Mouse (Mus musculus) ES-E14 (cell line): ENCODE data around the gene Pclaf. TPM values are rescaled to one million over a fixed set of nuclear protein-coding genes. Genes with fewer than 3 reads are reported as not detected.

Experiments
- DNase-seq: peaks from one replicate; pipeline ENCODE4 v3.0.0-alpha.2; 2013; ENCODE audit warnings: low read depth, low spot score
- H3K27ac ChIP-seq: 2 replicates; pipeline ENCODE4 v1.5.1; 2012; ENCODE audit warnings: low read depth, mild to moderate bottlenecking, low read length, moderate library complexity, mixed read lengths; ENCODE audit not compliant: poor library complexity, insufficient read depth, severe bottlenecking
- H3K36me3 ChIP-seq: 2 replicates; pipeline ENCODE4 v1.6.1; 2012; ENCODE audit warnings: mild to moderate bottlenecking, low read length, moderate library complexity, mixed read lengths; ENCODE audit not compliant: control insufficient read depth, poor library complexity, insufficient read depth, severe bottlenecking
- H3K4me1 ChIP-seq, 2 experiments: fragments of 150-350 bp in 1 of 2; sonication (generic) in 1 of 2; 2 replicates each; pipeline ENCODE4 v1.6.1; 2012; ENCODE audit warnings: low read length in 2 of 2, mild to moderate bottlenecking in 1 of 2, mixed read lengths in 1 of 2; ENCODE audit not compliant: control insufficient read depth in 2 of 2, insufficient read depth in 2 of 2, poor library complexity in 1 of 2
- H3K4me3 ChIP-seq, 2 experiments: fragments of 150-350 bp in 1 of 2; sonication (generic) in 1 of 2; 2 replicates each; pipeline ENCODE4 v1.5.1; 2012; ENCODE audit warnings: low read length in 2 of 2, low read depth in 1 of 2, mild to moderate bottlenecking in 1 of 2, mixed read lengths in 1 of 2; ENCODE audit not compliant: insufficient read depth in 1 of 2, poor library complexity in 1 of 2, severe bottlenecking in 1 of 2
- H3K9ac ChIP-seq: 2 replicates; pipeline ENCODE4 v1.6.1; 2012; ENCODE audit warnings: low read depth, mild to moderate bottlenecking, low read length, mixed read lengths; ENCODE audit not compliant: poor library complexity, insufficient read depth, severe bottlenecking
- H3K9me3 ChIP-seq: fragments of 150-350 bp; sonication (generic); 2 replicates; pipeline ENCODE4 v1.6.1; 2012; ENCODE audit warnings: low read depth, mild to moderate bottlenecking, low read length; ENCODE audit not compliant: control insufficient read depth, insufficient read depth
- CHD2 ChIP-seq: IDR thresholded peaks from 2 replicates; pipeline ENCODE4 v1.6.1; 2014; ENCODE audit warnings: mild to moderate bottlenecking, low read depth, low read length, inconsistent platforms
- HCFC1 ChIP-seq: IDR thresholded peaks from 2 replicates; pipeline ENCODE4 v1.6.1; 2012; ENCODE audit warnings: low read length, inconsistent platforms, borderline replicate concordance; ENCODE audit not compliant: insufficient read depth
- MAFK ChIP-seq: IDR thresholded peaks from 2 replicates; pipeline ENCODE4 v1.6.1; 2014; ENCODE audit warnings: mild to moderate bottlenecking, low read depth, low read length, inconsistent platforms; ENCODE audit not compliant: insufficient read depth
- ZC3H11A ChIP-seq: IDR thresholded peaks from 2 replicates; pipeline ENCODE4 v1.6.1; 2012; ENCODE audit warnings: low read depth, mild to moderate bottlenecking, inconsistent platforms, low read length, borderline replicate concordance
- ZNF384 ChIP-seq: IDR thresholded peaks from 2 replicates; pipeline ENCODE4 v1.6.1; 2012; ENCODE audit warnings: low read depth, low read length, inconsistent platforms
- in situ Hi-C, 2 experiments: fragments of 600-800 bp; cut with MboI; formaldehyde crosslinking; loops; one replicate each; pipeline ENCODE4 v1.15.1; 2025; ENCODE audit warnings: low sequenced_read_pairs in 2 of 2, inconsistent platforms in 1 of 2; ENCODE audit not compliant: unreplicated experiment in 2 of 2
- total RNA-seq: library from RNA; depleted of rRNA; stranded (reverse); fragments of 300-350 nt; gene quantifications from 2 replicates; pipeline ENCODE4 v1.2.3, GENCODE M21; 2012; rRNA removed

Pclaf gene
- total RNA-seq, 1 experiment = 36.7 TPM

DNA sequence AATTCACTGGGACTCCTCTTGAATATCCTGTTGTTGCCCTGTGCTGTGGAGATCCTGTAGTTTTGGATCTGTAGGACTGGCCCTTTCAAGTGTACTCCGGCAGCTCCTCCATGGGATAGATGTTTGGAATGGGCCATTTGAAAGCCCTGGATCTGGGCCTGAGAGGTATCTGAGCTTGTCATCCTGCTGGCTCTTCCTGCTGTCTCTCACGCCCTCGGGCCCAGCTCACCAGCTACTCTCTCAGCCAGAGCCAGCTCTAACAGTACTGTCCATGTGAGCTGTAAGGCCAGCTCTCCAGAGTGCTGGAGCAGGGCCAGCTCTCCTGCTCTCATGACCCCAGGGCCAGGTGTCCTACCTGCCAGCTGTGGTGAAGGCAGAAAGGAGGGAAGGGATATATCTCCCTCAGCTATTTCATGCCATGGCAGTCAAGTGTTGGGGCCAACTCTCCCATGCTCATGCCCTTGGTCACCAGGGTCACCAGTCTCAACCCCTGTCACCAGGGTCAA lies 61.1 kb downstream of the Pclaf start:
- Histone ChIP-seq H3K4me3 (no peak overlapping the region), H3K4me1 (no peaks in the 10 kb centered on the region), H3K9ac (no peak overlapping the region), H3K27ac (no peak overlapping the region), H3K36me3 (peaks cover 4% of the 10 kb centered on the region; the same call in 1 of the 2 replicates), H3K9me3 (no peaks in the 10 kb centered on the region)
- DNase-seq = no peak
- in situ Hi-C loops = no loop called here
- TF ChIP-seq MAFK (no peak), HCFC1 (no peak), ZC3H11A (no peak), ZNF384 (no peak), CHD2 (no peak)

Other genes with a start within 250 kb of the Pclaf start
- 30.1 and 51.5 TPM in 2 replicates for gene Oaz2, start 222.2 kb upstream of the Pclaf start, total RNA-seq
- gene Zfp609, start 62.7 kb upstream of the Pclaf start, total RNA-seq = 8.7 and 9.9 TPM in 2 replicates
- 13.5 and 18.6 TPM in 2 replicates for gene Trip4, start 18.6 kb downstream of the Pclaf start, total RNA-seq
- 23.5 and 25.4 TPM in 2 replicates for gene Csnk1g1, start 18.7 kb downstream of the Pclaf start, total RNA-seq
- 891 and 1,136 TPM in 2 replicates for gene Ppib, start 170.0 kb downstream of the Pclaf start, total RNA-seq
- gene Snx22, start 179.5 kb downstream of the Pclaf start, total RNA-seq = 13.1 and 17.9 TPM in 2 replicates
- gene Snx1, start 236.3 kb downstream of the Pclaf start, total RNA-seq = 27.4 and 42.4 TPM in 2 replicates
- gene Ciao2a, start 236.4 kb downstream of the Pclaf start, total RNA-seq = 31.7 and 55.9 TPM in 2 replicates